Comparison of ENCODE assay signal across 8 mouse cellular contexts in genomic region chr7:116244302-116245165, GRCm38 (mm10).
A peak's percentile ranks its signal among the peaks of the same experiment; 100 is the strongest.
DNase-seq lines count a peak whose midpoint lies in the region; ATAC-seq and TF ChIP-seq lines count a peak whose summit lies in the region.
"Had no signal": no experiment of that assay in that cellular context is flagged by ENCODE, and none has a peak within 500 bp of the region (broad histone marks: within the 10 kb centered on the region; RNA-seq: fewer than 3 reads in every experiment).

No protein-coding gene starts in this region.

- no peaks in the 10 kb centered on the region; the same call in 1 of the 2 replicates for H3K9me3 ChIP-seq in heart, embryonic 16.5 days (replicated peaks; ENCODE audit: control insufficient read depth, low read length)
- H3K9me3 ChIP-seq in lung, postnatal 0 days (ENCODE audit: low read length), result no peaks in the 10 kb centered on the region

- H3K36me3 ChIP-seq in heart, embryonic 16.5 days (ENCODE audit: control insufficient read depth, insufficient read depth), result no peaks in the 10 kb centered on the region
- H3K36me3 ChIP-seq in lung, postnatal 0 days (ENCODE audit: insufficient read depth, low read length), result no peaks in the 10 kb centered on the region

- 23% methylated on average over 7 of the region's 7 CpGs for WGBS in heart, embryonic 16.5 days
- WGBS in lung, postnatal 0 days, result 36% methylated on average over 7 of the region's 7 CpGs

- H3K4me3 ChIP-seq in heart, embryonic 16.5 days (ENCODE audit: low read length), result no peak overlapping the region
- no peak overlapping the region for H3K4me3 ChIP-seq in lung, postnatal 0 days (ENCODE audit: low read depth, low read length)

- no peak overlapping the region for H3K9ac ChIP-seq in heart, embryonic 16.5 days (ENCODE audit: low read length)
- no peak overlapping the region for H3K9ac ChIP-seq in lung, postnatal 0 days (replicated peaks; ENCODE audit: low read depth)

- H3K4me2 ChIP-seq in heart, embryonic 16.5 days (ENCODE audit: low read depth, low read length), result no peak overlapping the region
- no peak overlapping the region for H3K4me2 ChIP-seq in lung, postnatal 0 days (replicated peaks; ENCODE audit: low read depth, low read length)

- intact Hi-C loops in heart, postnatal 25 days (cut with DNase I), result loop anchor here (2.0 to 10.0 kb wide), 2 partner anchors 78 to 370 kb away; no protein-coding TSS in a partner anchor

- no peaks in the 10 kb centered on the region for H3K27me3 ChIP-seq in heart, embryonic 16.5 days (ENCODE audit: control insufficient read depth, insufficient read depth, low read length)
- no peaks in the 10 kb centered on the region for H3K27me3 ChIP-seq in lung, postnatal 0 days (replicated peaks; ENCODE audit: insufficient read depth, low read length)

- DNase-seq in heart, postnatal 25 days (ENCODE audit: low spot score), result no peak
- DNase-seq in lung, postnatal 0 days (ENCODE audit: low spot score), result peak; percentile 28
- DNase-seq in lung, adult 18-20 months, result no peak
- DNase-seq in NIH3T3 (ENCODE audit: low read depth), result peak; percentile 62
- peak; percentile 46 for DNase-seq in induced T-regulatory cell, adult 2 months (ENCODE audit: low read depth)
- DNase-seq in cerebellum, adult 9-11 months, result no peak

- peak; percentile 58 for ATAC-seq in heart, embryonic 16.5 days (replicated peaks; ENCODE audit: extremely low read depth, insufficient read depth, low FRiP score)
- peak; percentile 23 for ATAC-seq in lung, postnatal 0 days

- H3K27ac ChIP-seq in heart, embryonic 16.5 days (ENCODE audit: low read length), result peak overlapping the region; percentile 79
- H3K27ac ChIP-seq in lung, postnatal 0 days (ENCODE audit: low read length), result no peak overlapping the region
- H3K27ac ChIP-seq: macrophage had no signal

- TF ChIP-seq CTCF in lung, postnatal 0 days (IDR thresholded peaks at IDR 0.05), result peak; percentile 59

- no peak for TF ChIP-seq EP300 in lung, postnatal 0 days (IDR thresholded peaks at IDR 0.05)

- H3K4me1 ChIP-seq in heart, embryonic 16.5 days (ENCODE audit: control insufficient read depth, insufficient read depth, low read length), result peaks cover 39% of the 10 kb centered on the region
- no peaks in the 10 kb centered on the region for H3K4me1 ChIP-seq in lung, postnatal 0 days (ENCODE audit: insufficient read depth, low read depth, low read length)

Comparison
In these comparisons a context has a peak if more than half of its experiments do, and no peak if none do; other contexts are left out.
1. DNase-seq: peak in lung, postnatal 0 days (single experiment), NIH3T3 (single experiment) and induced T-regulatory cell, adult 2 months (single experiment); none in heart, postnatal 25 days (single experiment), lung, adult 18-20 months (0 of 2) and cerebellum, adult 9-11 months (single experiment).